Mouse (Mus musculus) c-Kit-positive CD71-positive TER-119-negative erythroid progenitor cells, embryonic 14.5 days (primary cell): ENCODE results near the gene Dnaja3.
A peak's percentile ranks its signal among the peaks of the same experiment; 100 is the strongest.

Experiments used
- DNase-seq: peaks from one replicate; pipeline ENCODE4 v3.0.0-alpha.2; 2013; ENCODE audit warnings: low read depth

The Dnaja3 gene

DNA sequence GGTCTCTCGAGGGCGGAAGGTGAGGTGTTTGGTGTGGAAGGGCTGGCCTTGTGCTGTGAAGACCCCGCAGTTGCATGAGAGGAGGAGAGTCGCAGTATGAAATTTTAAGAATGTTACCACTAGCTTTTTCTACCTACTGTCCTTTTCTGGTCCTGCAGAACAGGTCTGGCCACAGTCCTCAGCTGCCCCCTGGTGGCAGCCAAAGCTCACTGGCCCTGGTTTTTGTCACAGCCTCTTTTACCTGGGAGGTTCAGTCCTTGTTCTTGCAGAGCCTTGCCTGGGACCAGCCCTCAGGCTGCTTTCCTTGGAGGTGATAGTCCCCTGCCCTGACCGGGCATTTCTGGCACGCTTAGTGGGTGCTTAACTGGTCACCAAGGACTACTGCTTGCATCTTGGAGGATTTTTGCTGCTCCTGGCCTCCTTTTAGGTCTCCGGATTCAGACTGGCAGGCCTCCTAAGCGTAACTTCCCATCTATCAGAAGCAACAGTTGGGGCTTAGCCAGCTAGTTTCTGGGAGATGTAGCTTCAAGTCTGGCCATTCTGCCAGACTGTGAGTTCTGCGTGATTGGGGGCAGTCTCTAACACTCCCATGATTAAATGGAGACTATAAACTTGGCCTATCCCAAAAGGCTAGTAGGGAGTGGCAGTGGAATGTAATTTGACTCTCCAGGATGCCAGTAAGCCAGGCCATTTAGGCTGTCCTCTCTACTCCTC is 31.8 kb upstream of the Dnaja3 start:
- DNase-seq = peak; percentile 71

DNA sequence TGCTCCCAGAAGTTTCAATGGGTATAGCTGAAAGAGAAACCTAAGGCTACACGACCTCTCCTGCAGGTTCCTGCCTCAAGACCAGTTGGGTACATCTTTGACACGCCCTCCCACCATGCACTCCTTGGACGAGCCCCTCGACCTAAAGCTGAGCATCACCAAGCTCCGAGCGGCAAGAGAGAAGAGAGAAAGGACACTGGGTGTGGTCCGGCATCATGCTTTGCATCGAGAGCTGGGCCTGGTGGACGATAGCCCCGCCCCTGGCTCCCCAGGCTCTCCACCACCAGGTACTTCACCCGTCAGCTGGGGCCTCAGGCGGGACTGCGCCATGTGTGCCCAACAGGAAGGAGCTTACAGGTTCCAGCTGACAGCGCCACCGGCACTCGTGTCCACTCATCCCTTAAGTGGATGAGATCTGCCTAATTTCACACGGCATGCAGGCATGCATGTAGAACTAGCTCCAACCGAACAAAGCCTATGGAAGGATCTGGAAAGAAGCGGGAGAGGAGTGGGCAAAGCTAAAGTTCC is 31.2 kb upstream of the Dnaja3 start:
- DNase-seq = no peak

DNA sequence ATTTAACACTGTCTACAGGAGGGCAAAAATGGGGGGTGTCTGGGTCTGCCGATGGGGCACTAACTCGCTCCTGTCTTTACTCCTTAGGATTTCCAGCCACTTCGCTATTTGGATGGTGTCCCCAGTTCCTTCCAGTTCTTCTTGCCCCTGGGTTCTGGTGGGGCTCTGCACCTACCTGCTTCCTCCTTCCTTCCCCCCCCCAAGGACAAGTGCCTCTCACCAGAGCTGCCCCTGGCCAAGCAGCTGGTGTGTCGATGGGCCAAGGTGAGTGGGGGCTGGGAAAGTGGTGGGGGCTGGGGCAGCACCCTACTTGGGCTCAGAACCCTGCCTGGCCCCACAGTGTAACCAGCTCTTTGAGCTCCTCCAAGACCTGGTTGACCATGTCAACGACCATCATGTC is 28.6 kb upstream of the Dnaja3 start:
- no peak for DNase-seq

DNA sequence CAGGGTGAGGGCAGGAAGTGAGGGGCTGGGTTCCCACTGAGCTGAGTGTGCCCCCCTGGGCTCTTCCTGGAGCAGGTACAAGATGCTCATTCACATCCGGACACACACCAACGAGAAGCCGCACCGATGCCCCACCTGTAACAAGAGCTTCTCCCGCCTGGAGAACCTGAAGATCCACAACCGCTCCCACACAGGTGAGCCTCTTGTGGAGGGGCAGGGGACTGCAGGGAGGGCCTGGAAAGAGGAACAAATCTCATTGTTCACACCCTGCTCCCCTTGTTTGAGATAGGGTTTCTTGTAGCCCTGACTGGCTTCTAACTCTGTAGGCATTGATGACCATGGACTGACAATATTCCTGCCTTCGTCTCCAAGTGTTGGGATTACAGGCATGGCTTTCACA is 28.1 kb upstream of the Dnaja3 start:
- DNase-seq = no peak

DNA sequence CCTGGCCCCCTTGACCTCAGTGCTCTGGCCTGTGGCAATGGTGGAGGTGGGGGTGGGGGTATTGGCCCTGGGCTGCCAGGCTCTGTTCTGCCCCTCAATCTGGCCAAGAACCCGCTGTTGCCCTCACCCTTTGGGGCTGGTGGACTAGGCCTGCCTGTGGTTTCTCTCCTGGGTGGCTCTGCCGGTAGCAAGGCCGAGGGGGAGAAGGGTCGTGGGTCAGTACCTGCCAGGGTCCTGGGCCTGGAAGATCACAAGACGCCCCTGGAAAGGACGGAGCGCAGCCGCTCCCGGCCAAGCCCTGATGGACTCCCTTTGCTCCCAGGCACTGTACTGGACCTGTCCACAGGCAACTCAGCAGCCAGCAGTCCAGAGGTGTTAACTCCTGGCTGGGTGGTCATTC is 26.1 kb upstream of the Dnaja3 start:
- DNase-seq = no peak

DNA sequence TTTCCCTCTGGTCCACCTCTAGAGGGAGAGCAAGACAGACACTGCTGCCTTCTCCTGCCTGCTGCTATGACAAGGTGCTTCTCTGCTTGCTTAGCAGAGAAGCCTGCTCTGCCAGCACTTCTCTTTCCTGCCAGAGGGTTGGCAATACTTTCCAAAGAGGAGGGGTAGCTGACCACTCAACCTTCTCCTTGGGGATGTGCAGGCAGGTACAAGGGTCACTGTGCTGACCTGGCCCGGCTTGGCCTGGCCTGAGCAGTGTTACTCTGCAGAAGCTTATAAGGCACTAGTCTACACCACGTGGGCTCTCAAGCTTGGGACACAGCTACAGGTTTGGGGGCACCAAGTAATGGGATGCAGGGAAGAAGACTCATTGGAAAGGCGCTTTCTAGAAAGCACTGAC is 25.1 kb upstream of the Dnaja3 start:
- no peak for DNase-seq

DNA sequence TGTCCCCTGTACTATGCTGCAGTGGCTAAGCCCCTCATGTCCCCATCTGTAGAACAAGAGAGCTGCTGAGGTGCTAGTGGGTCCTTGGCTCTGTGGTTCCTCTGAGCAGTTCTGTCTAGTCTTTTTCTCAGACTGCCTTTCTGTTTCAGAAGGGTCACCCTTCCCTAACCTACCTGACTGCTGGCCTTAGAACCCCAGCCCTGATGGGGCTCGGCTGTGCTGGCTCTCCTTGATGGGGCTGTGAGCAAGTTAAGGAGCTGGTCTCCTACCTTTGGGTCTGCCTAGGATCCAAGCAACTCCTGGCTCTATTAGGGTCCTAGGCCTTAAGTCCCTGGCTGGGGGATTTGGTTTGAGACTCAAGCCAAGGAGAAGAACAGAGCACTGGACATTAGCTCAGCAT is 24.5 kb upstream of the Dnaja3 start:
- no peak for DNase-seq

DNA sequence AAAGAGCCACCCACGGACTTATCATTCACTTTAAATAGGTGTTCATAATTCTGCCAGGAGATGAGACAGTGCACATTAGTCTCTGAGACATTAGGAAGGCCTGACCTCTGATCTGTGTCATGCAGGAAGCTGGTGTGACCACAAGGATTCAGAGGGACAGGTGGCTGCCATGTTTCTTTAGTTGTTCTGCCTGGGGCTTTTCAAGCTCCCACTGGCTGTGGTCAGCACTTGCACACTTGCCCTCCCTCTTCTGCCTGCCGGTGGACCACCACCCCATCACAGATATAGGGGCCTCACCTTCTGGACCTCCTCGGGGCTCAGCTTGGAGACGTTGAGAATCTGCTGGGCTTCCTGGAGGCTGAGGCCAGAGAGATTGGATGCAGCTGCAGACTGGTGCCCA is 23.0 kb upstream of the Dnaja3 start:
- DNase-seq = no peak

DNA sequence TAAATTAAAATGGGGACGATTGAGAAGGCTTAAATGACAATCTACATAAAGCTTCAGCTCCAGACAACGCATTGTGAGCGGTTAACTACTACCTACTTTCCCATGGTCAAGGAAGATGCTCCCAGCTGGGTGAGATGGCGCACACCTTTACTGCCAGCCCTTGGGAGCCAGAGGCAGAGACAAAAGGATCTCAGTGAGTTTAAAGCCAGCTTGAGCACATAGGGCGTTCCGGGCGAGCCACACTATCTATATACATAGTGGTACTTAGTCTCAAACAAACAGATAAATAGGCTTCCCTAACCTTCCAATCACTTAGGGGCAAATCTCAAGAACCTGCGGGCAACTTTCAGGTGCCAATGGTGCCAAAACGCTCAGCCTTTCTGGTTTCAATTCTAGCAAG is 15.7 kb upstream of the Dnaja3 start:
- DNase-seq = peak; percentile 36

DNA sequence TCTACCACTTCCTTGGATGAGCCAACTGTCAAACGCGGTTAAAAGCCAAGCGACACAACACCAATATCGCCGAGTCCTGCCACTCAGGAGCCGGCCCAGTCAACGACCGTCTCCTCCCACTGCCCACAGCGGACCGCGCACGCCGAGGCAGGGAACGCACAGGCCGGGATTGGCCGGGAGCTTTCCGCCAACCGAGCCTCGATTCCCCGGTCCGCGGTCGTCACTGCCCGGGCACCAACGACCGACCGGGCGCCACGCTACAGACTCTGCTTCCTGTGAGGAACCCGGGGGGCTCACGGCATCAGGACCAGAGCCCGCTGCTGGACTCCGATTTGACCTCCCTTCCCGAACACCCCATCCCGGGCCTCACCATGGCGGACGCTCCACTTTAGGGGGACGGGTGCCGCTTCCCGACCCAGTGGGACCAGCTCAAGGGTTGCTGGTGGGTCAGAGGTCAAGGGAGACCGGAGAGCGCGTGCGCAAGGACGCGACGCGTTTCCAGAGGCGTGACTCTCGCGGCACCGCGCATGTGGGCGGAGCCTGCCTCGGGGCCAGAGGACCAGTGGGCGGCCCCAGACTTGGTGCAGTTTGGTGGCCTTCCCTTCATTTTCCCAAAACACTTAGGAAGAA is 15.2 kb upstream of the Dnaja3 start, which contains the start of gene Pam16:
TSS of gene Pam16 (minus strand) at position 508 of the 630 bp plus-strand sequence.
- peak; percentile 85 for DNase-seq

DNA sequence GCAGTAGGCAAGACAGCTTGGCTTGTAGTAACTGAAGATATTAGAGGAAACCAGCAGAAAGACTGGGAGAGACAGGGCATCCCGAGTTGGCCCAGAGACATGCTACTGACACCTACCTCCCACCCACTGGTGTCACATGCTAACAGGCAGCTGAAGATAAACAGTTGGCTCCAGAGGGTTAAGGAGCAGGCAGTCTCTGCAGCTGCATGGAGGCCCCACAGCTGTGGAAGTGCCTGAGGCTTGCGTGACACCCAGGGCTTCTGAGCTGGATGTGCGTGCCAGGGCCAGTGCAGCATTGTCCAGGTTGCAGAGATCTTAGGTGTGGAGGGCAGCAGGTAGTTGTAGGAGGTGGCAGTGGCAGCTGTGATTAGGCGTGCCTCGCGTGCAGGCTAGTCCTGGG is 12.7 kb upstream of the Dnaja3 start:
- DNase-seq = no peak

DNA sequence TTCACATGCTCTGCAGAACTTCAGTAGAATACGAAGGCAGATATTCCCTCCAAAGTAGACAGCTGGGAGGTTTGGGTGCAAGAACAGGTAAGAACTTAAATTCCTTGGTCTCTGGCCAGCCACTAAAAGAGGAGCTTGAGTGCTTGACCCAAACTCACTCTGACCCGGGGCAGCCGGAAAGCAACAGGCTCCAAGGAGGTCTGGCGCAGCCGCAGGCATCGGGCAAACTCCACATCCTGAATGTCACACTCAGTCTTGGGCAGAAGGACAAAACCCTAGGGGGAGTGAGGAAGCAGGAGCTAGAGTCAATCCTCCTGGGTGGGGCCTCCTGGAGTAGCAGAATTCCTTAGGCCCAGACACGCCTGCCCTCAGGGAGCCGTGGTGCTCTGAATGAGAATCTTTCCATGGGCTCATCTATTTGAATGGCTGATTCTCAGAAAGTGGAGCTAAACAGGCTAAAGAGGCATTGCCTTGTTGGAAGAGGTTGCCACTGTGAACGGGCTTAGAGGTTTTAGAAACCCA is 10.8 kb upstream of the Dnaja3 start:
- no peak for DNase-seq

DNA sequence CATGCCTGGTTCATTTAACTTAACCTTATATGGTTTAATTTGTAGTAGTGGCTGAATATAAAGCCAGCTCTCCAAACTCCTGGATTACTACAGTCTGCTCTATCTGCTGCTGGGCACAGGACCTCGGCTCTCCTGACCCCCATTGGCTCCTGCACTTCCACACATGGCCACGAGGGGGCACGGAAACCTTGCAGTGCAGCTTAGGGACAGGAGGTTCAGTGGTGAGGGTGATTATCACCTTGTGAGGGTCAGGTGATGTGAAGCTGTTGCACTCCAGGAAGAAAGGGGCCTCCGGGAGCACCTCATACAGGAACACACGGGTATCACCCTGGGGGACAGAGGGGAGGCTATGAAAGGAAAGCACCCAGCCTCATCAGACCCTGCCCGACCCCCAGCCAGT is 9.8 kb upstream of the Dnaja3 start:
- DNase-seq = peak; percentile 66

DNA sequence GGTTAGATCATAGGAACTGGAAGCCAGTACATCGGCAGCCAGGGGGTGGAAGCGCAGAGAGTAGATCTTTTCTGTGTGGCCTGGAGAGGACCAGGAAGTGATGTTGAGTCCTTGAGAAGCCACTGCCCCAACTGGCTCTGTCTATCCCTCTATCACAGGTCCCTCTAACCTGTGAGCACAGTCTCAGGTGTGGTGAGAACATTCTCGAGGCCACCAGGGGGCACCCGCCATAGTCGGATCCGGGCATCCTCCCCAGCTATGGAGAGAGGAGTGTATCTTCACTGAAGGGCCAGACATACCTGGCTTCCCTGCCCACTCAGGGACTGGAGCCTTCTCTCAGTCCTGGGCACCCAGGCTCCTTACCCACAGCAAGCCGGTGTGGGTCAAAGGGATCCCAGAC is 7.7 kb upstream of the Dnaja3 start:
- no peak for DNase-seq

DNA sequence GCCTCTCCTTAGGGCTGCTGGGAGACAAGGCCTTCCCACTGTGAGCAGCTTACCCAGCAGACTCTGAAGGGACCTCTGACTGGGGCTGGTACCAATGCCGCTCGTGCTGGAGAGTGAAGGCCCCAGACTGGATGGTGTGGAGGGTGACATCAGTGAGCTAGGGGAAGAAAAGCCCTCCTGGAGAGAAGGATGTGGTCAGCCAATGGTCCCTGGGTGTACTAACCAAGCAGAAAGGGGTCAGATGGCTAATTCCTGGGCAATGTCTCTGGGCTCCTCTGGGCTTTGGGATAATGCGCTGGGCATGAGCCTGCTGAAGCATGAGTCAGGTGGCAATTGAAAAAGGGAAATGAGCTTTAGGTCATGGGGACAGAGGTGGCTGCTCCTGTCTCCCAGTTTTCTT is 6.1 kb upstream of the Dnaja3 start:
- DNase-seq = no peak

DNA sequence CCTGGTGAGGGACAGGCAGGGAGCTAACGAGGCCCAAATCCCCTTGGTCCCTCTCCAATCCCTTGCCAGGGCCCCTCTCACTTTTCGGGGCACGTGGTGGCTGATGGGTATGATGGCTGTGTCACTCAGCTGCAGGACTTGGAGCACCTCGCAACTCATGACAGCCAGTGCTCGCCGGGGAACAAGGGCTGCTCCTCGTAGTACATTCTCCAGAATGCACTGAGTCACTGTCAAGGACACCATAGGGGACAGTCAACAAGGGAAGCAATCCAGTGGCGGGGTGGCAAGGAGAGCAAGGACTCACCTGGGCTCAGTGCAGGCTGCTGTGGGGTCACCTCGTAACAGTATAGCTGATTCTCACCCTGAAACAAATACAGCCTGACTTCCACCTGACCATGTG is 5.1 kb upstream of the Dnaja3 start:
- no peak for DNase-seq

DNA sequence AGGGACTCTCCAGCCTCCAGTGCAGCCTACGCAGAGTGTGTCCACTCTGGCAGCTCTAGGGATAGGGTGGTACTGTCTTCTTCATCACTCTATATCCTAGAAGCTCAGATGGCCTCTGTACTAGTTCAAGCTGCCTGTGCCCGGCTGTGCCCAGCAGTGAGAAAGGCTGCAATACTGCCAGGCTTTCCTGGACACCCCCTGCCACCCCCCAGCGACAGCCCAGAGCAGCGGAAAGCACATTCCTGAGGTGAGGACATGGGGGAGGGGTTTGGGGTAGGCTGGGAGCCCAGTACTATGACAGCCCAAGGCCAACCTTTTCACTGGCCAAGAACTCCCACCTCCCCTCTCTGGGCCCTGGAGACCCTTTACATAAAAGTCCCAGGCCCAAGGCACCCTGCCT is 4.0 kb upstream of the Dnaja3 start:
- no peak for DNase-seq

DNA sequence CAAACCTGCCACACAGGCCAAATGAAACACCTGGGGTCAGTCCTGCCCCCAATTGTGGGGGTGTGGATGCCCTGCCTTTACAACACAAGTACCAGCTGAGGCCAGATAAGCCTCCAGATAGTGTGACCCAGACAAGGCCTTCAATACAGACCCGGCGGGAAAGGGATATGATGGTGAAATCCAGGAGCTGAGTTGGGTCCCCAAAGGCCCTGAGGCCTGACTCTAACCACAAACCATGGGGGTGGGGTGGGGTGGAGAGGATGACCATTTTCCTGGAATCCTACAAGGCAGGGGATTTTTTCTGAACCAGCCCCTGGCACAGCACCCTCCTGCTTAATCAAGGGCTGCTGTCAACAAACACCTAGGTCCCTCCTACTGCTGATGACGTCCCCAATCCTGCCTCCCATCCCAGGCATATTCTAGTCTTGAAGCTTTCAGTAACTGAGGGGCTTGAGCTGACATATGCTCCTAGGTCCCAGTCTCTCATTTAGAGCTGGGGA is 848 bp upstream of the Dnaja3 start:
- DNase-seq = no peak

DNA sequence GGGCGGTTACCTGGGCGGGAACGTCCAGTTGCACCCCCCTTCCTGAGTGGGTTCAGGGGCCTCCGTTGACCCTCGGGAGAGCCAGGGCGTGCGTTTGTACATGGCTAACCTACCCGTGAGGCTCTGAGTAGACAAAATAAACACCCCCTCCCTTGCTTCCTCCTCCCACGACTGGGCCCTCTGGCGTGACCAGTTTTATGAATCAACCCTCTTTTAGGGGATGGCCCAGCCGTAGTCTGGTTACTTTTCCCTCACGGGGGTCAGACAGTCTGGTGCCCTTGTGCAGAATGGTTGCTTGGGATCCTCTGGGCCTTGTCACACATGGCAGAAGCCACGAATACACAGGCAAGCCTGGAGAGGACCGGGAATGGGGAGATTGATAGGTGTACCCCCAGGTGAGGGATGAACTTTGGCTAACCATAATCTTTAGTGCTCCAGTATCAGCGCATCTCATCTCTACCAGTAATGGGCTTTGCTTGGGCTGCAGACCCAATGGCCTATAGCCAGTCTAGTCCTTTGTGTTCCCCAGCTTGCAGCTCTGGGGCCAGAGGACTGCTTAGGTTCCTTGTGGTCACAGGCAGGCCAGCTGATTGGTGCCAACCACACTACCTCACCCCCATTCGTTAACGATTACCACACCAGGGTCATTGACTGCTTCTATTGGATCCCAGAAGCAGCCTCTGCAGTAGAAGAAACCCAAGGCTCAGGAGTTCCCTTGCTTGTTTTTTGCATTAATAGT is 647 bp downstream of the Dnaja3 start:
- no peak for DNase-seq

DNA sequence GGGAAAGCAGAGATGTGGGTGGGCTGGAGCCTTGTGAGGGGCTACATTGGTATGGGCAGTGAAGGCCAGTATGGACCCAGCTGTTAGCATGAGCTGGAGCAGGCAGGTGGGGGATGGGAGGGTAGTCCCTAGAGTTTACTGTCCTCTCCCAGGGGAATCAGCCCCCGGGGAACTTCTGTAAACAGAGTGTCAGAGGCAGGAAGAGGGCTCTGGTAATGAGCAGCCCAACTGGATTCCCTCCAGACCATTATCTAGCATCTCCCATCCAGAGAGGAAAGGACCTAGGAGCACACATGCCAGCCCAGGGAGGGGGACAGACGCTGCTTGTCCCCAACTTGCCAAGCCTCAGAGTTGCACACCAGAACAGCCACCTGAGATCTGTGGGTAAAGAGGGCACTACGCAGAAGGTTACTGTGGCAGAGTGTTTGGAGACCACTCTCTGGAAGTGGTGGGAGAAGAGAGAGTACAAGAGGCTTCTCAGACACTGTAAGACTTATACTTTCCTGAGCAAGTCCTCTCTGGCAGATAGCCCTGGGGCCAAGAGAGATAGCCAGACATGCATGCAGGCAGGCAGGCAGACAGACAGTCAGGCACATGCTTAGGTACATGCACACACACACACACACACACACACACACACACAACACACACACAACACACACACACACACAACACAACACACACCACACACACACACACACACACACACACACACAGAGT is 1.5 kb downstream of the Dnaja3 start:
- DNase-seq = no peak

DNA sequence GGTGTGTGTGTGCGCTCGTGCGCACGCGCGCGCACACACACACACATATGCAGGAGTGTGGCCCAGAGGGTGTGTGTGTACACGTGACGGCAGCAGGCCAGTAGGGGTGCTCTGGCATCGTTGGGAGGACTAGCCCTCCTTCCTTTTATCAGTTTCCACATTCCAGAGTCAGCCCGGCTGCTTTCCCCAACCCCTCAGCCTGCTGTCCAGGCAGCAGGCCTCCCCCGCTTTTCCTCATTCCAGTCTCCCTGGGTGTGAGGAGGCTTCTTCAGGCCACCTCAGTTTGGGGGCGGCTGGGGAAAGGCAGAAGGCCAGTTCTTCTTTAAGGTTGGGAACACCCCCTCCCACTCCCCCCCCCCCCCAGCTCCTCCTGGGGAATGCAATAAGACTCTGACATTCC is 2.4 kb downstream of the Dnaja3 start:
- no peak for DNase-seq

DNA sequence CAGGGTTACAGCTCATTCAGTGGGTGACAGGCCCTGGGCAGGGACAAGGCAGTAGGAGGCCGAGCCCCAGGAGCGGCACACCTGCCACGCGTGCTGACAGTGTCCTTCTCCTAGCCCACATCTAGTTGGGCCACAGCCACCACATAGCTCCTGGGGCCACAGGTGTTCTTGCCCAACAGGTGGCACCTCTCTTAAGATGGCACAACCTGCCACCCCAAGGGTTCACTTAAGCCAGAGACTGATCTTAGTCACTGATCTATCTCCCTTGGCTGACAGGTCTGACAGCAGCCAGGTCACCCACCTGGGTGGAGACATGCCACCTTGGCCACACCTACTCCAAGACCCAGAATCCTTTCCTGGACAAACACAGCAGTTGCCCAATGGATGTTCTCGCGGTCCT is 3.1 kb downstream of the Dnaja3 start:
- DNase-seq = no peak
